Mouse (Mus musculus): ENCODE data around the gene Zfp346. TPM values are rescaled to one million over a fixed set of nuclear protein-coding genes. Genes with fewer than 3 reads are reported as not detected.

The Zfp346 gene
- polyA plus RNA-seq, 1 experiment from 2014 or later: 28.2 TPM

GRCm38 (mm10) chr13:55163553-55163952, 58.4 kb downstream of the Zfp346 start:
- no peak for ATAC-seq (ENCODE audit: low FRiP score)
- 60% methylated on average over 5 of the region's 5 CpGs for WGBS
- H3K4me2 ChIP-seq: no peak overlapping the region

GRCm38 (mm10) chr13:55165831-55166339, 60.8 kb downstream of the Zfp346 start:
- Histone ChIP-seq H3K27ac (no peak overlapping the region), H3K4me3 (no peak overlapping the region), H3K36me3 (no peaks in the 10 kb centered on the region), H3K9me3 (no peaks in the 10 kb centered on the region), H3K27me3 (0 out of 2 replicates have a peak, but pooled peaks cover 3% of the 10 kb centered on the region), H3K4me1 (replicated peaks) (peaks cover 18% of the 10 kb centered on the region), H3K9ac (no peak overlapping the region), H3K4me2 (no peak overlapping the region)
- no peak for ATAC-seq (ENCODE audit: low FRiP score)
- WGBS: 92% methylated on average over 16 of the region's 16 CpGs

More at GRCm38 (mm10) chr13:55163553-55163952, 58.4 kb downstream of the Zfp346 start:
- Histone ChIP-seq H3K9me3 (no peaks in the 10 kb centered on the region), H3K36me3 (no peaks in the 10 kb centered on the region), H3K9ac (no peak overlapping the region), H3K4me1 (replicated peaks) (peaks cover 6% of the 10 kb centered on the region), H3K4me3 (no peak overlapping the region), H3K27ac (no peak overlapping the region), H3K27me3 (0 out of 2 replicates have a peak, but pooled peaks cover 3% of the 10 kb centered on the region)

- Histone ChIP-seq H3K27ac (no peak overlapping the region), H3K27me3 (0 out of 2 replicates have a peak, but pooled peaks cover 3% of the 10 kb centered on the region), H3K4me3 (no peak overlapping the region), H3K36me3 (no peaks in the 10 kb centered on the region), H3K4me2 (no peak overlapping the region), H3K4me1 (replicated peaks) (peaks cover 29% of the 10 kb centered on the region), H3K9me3 (no peaks in the 10 kb centered on the region), H3K9ac (no peak overlapping the region)
- WGBS: 90% methylated on average over 32 of the region's 32 CpGs
- no peak for ATAC-seq (ENCODE audit: low FRiP score)
Observed at GRCm38 (mm10) chr13:55166806-55167725, 62.0 kb downstream of the Zfp346 start.

GRCm38 (mm10) chr13:55167798-55168197, 62.7 kb downstream of the Zfp346 start:
- WGBS: 80% methylated on average over 11 of the region's 11 CpGs
- H3K4me2 ChIP-seq: no peak overlapping the region
- H3K27me3 ChIP-seq: 0 out of 2 replicates have a peak, but pooled peaks cover 3% of the 10 kb centered on the region
- H3K36me3 ChIP-seq: no peaks in the 10 kb centered on the region
- ATAC-seq (ENCODE audit: low FRiP score): no peak
- H3K4me3 ChIP-seq: no peak overlapping the region
- peaks cover 37% of the 10 kb centered on the region for H3K4me1 ChIP-seq (replicated peaks)
- H3K9ac ChIP-seq: no peak overlapping the region
- H3K9me3 ChIP-seq: no peaks in the 10 kb centered on the region
- no peak overlapping the region for H3K27ac ChIP-seq

- H3K4me2 ChIP-seq: no peak overlapping the region
- H3K27me3 ChIP-seq: 0 out of 2 replicates have a peak, but pooled peaks cover 3% of the 10 kb centered on the region
- no peak for ATAC-seq (ENCODE audit: low FRiP score)
- H3K9me3 ChIP-seq: no peaks in the 10 kb centered on the region
- H3K9ac ChIP-seq: peak overlapping the region; percentile 55; the same call in 1 of the 2 replicates
- 91% methylated on average over 5 of the region's 5 CpGs for WGBS
- no peak overlapping the region for H3K4me3 ChIP-seq
- no peaks in the 10 kb centered on the region for H3K36me3 ChIP-seq
- H3K27ac ChIP-seq: peak overlapping the region; percentile 67
- peaks cover 37% of the 10 kb centered on the region for H3K4me1 ChIP-seq (replicated peaks)
Observed at GRCm38 (mm10) chr13:55168255-55168654, 63.1 kb downstream of the Zfp346 start.

GRCm38 (mm10) chr13:55168958-55169369, 63.9 kb downstream of the Zfp346 start:
- Histone ChIP-seq H3K27me3 (0 out of 2 replicates have a peak, but pooled peaks cover 3% of the 10 kb centered on the region), H3K9me3 (no peaks in the 10 kb centered on the region), H3K4me1 (replicated peaks) (peaks cover 37% of the 10 kb centered on the region), H3K36me3 (no peaks in the 10 kb centered on the region), H3K4me3 (no peak overlapping the region), H3K27ac (peak overlapping the region; percentile 67), H3K4me2 (no peak overlapping the region), H3K9ac (peak overlapping the region; percentile 55; the same call in 1 of the 2 replicates)
- WGBS: 24% methylated on average over 13 of the region's 13 CpGs
- ATAC-seq (ENCODE audit: low FRiP score): peak; percentile 65

- H3K27ac ChIP-seq: peak overlapping the region; percentile 70
- H3K27me3 ChIP-seq: no peaks in the 10 kb centered on the region
- ATAC-seq (ENCODE audit: low FRiP score): peak; percentile 83
- H3K4me2 ChIP-seq: peak overlapping the region; percentile 41
- H3K36me3 ChIP-seq: no peaks in the 10 kb centered on the region
- H3K4me3 ChIP-seq: no peak overlapping the region; the same call in 1 of the 2 replicates
- H3K9me3 ChIP-seq: no peaks in the 10 kb centered on the region
- H3K9ac ChIP-seq: peak overlapping the region; percentile 55
- peaks cover 37% of the 10 kb centered on the region for H3K4me1 ChIP-seq (replicated peaks)
- 10% methylated on average over 26 of the region's 26 CpGs for WGBS
Observed at GRCm38 (mm10) chr13:55171517-55172335, 66.6 kb downstream of the Zfp346 start.

GRCm38 (mm10) chr13:55172336-55172770, 67.2 kb downstream of the Zfp346 start:
- WGBS: 61% methylated on average over 7 of the region's 7 CpGs
- no peak overlapping the region for H3K4me3 ChIP-seq
- no peaks in the 10 kb centered on the region for H3K27me3 ChIP-seq
- no peaks in the 10 kb centered on the region for H3K9me3 ChIP-seq
- H3K4me1 ChIP-seq (replicated peaks): peaks cover 37% of the 10 kb centered on the region
- no peaks in the 10 kb centered on the region for H3K36me3 ChIP-seq
- no peak for ATAC-seq (ENCODE audit: low FRiP score)
- peak overlapping the region; percentile 41; the same call in 1 of the 2 replicates for H3K4me2 ChIP-seq
- H3K9ac ChIP-seq: 0 out of 2 replicates have a peak overlapping the region, but pooled peaks have one; percentile 55
- H3K27ac ChIP-seq: peak overlapping the region; percentile 70; the same call in 1 of the 2 replicates

- Histone ChIP-seq H3K9me3 (no peaks in the 10 kb centered on the region), H3K4me3 (no peak overlapping the region), H3K27ac (no peak overlapping the region), H3K9ac (no peak overlapping the region), H3K36me3 (no peaks in the 10 kb centered on the region), H3K4me2 (no peak overlapping the region), H3K4me1 (replicated peaks) (peaks cover 24% of the 10 kb centered on the region), H3K27me3 (no peaks in the 10 kb centered on the region)
- WGBS: 79% methylated on average over 11 of the region's 11 CpGs
- no peak for ATAC-seq (ENCODE audit: low FRiP score)
Observed at GRCm38 (mm10) chr13:55174347-55174746, 69.2 kb downstream of the Zfp346 start.

GRCm38 (mm10) chr13:55176265-55176664, 71.2 kb downstream of the Zfp346 start:
- H3K27me3 ChIP-seq: 0 out of 2 replicates have a peak, but pooled peaks cover 2% of the 10 kb centered on the region
- H3K4me2 ChIP-seq: no peak overlapping the region
- no peak for ATAC-seq (ENCODE audit: low FRiP score)
- H3K9ac ChIP-seq: no peak overlapping the region
- no peaks in the 10 kb centered on the region for H3K9me3 ChIP-seq
- no peak overlapping the region for H3K27ac ChIP-seq
- 93% methylated on average over 6 of the region's 6 CpGs for WGBS
- H3K36me3 ChIP-seq: no peaks in the 10 kb centered on the region
- H3K4me1 ChIP-seq (replicated peaks): peaks cover 16% of the 10 kb centered on the region
- H3K4me3 ChIP-seq: no peak overlapping the region

GRCm38 (mm10) chr13:55177903-55178496, 72.9 kb downstream of the Zfp346 start:
- Histone ChIP-seq H3K27ac (no peak overlapping the region), H3K4me3 (no peak overlapping the region), H3K4me2 (no peak overlapping the region), H3K9me3 (no peaks in the 10 kb centered on the region), H3K27me3 (0 out of 2 replicates have a peak, but pooled peaks cover 2% of the 10 kb centered on the region), H3K9ac (no peak overlapping the region), H3K36me3 (no peaks in the 10 kb centered on the region), H3K4me1 (replicated peaks) (peaks cover 8% of the 10 kb centered on the region; the same call in 1 of the 2 replicates)
- no peak for ATAC-seq (ENCODE audit: low FRiP score)
- WGBS: 65% methylated on average over 4 of the region's 4 CpGs

Measured in hindbrain, embryonic 13.5 days (tissue).